Mouse (Mus musculus): ENCODE measurements around the gene Rpa1.

DNA sequence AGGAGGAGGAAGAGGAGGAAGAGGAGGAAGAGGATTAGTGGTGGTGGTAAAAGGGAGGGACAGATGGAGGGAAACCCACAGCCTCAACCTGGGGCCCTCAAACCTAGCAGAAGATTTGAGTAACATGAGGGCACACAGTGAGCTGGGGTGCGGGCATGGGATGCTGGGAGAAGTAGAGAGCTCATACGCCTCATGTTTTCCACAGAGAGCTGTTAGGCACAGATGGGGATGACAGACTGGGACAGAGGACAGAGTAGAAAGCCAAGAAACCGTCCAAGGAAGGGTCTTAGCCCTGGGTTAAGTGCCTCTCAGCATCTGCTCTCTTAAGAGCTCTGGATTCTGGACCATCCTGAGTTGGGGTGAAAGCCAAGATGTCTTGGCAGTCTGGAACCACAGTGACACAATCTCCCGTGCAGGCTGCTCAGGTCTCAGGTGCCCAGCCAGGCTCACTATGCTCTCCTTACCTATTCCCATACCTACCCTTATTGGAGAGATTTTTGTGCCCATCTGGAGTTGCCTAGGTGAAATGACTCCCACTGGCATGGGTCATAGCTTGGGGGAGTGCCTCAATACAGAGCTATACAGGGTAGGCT, 91.0 kb downstream of the Rpa1 start:
- TF ChIP-seq EP300 (optimal IDR thresholded peaks at IDR 0.05) (no peak), CTCF (IDR thresholded peaks at IDR 0.05; ENCODE audit: low read depth) (no peak)

All from stomach, postnatal 0 days (tissue).